Mouse (Mus musculus) neutrophil, adult 5-6 weeks (primary cell): ENCODE data around the gene Ppm1j. TPM values are rescaled to one million over a fixed set of nuclear protein-coding genes. Genes with fewer than 3 reads are reported as not detected.
"Not testable (repeated sequence)": the region's sequence is repeated elsewhere in the genome, so short reads cannot be mapped to it uniquely, and the experiment has no call there.

Experiments used
- ATAC-seq: fragments of 151-379, 151-347 bp; 2 replicates; pipeline ENCODE4 v1.8.0; 2017; ENCODE audit warnings: mild to moderate bottlenecking, moderate TSS enrichment; ENCODE audit not compliant: insufficient number of reproducible peaks, poor library complexity, low FRiP score, severe bottlenecking; ENCODE audit errors: extremely low read depth
- total RNA-seq: library from RNA; stranded (forward); fragments of 200-1000 nt; gene quantifications from 2 replicates; pipeline ENCODE4 v1.2.3, GENCODE M21; 2017

Ppm1j gene
- total RNA-seq, 1 experiment from 2014 or later = not detected

DNA sequence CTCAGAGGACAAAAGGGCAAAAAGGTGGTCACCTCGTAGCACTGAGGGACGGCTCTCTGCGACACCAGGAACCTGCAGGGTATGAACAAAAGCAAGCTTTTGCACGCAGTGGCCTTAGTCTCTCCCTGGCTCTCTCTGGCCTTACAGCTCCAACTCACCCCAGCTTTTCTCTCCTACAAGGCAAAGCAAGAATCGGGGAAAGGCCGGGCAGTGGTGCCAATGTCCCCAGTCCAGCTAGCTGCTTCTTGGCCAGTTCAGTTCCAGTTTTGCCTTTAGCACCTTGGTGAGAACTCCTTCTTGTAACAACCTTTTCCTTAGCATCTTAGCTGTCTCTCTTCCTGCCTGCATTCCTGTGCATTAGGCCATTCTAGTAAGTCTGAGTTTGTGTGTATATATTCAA, 20.6 kb downstream of the Ppm1j start:
- ATAC-seq = no peak

DNA sequence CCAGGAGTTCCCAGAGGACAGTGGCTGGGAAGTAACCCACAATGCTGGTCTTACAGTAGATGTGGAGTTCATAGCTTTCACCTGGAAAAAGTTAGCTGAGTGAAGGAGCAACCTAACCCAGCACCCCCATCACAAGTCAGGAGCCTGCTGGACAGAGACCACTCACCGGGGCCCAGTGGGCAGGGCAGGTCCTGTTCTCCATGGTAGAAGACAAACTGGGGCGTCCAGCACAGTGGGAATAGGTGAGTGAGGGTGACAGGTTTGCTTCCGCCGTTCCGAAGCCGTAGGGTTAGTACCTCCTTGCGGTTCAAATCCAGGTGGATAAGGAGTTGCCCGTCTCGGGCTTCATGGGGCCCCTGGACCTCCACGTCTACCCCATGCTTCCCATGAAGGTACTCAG, 23.5 kb downstream of the Ppm1j start:
- ATAC-seq = no peak

DNA sequence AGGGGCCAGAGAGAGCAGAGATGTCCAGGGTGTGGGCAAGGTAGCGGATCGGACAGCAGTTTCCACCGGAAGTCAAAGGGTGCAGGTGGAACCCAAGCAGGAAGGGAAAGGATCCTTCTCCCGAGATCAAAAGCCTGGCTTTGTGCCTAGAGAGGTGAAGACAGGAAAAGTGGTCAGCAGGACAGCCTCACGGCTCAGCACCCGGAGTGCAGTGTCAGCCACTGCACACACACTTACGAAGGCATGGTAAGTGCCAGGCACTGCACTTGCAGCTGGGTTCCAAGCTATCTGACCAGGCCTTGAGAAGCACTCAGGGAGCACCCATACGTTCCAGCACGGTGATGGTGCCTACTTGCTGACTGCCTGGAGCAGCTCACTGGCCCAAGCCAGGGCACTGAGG, 24.7 kb downstream of the Ppm1j start:
- ATAC-seq = no peak

DNA sequence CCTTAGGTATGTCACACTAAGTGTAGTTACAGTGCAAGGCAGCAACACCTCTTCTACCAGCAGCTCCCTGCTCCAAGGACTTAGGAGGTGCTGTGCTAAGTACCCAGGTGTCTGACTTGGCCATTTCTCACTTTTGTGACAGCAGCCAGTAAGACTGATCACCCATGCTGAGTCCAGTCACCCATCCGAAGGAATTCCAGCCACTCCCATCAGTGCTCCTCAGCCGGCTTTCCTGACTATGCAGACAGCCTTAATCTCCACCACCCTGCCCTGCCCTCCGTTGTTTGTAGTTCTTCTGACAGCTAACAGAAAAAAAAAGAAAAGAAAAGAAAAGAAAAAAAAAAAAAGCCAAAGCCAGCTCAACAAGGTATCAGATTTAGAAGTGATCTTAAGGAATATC, 30.9 kb downstream of the Ppm1j start:
- ATAC-seq = no peak

DNA sequence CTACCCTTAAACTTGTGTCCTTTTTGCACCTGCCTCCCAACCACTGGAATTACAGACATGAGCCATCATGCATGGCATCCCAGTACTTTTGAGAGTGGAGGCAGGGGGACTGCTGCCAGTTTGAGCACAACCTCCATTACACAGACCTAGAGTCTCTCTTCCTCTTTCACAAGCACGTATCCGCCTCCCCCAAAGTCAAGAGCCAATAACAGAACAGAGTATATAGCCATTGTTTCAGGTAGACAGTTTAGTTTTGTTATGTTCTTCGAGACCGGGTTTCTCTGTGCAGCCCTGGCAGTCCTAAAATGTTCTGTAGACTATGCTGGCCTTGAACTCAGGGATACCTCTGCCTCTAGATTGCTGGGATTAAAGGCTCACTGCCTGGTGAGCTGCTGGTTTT, 31.4 kb downstream of the Ppm1j start:
- no peak for ATAC-seq

DNA sequence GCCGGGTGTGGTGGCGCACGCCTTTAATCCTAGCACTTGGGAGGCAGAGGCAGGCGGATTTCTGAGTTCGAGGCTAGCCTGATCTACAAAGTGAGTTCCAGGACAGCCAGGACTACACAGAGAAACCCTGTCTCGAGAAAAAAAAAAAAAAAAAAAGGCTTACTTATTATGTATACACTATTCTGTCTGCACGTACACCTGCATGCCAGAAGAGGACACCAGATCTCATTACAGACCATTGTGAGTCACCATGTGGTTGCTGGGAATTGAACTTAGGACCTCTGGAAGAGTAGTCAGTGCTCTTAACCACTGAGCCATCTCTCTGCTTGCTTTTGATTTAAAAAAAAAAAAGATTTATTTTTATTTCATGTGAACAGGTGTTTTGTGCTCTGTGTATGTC, 32.4 kb downstream of the Ppm1j start:
- not testable (repeated sequence) for ATAC-seq

DNA sequence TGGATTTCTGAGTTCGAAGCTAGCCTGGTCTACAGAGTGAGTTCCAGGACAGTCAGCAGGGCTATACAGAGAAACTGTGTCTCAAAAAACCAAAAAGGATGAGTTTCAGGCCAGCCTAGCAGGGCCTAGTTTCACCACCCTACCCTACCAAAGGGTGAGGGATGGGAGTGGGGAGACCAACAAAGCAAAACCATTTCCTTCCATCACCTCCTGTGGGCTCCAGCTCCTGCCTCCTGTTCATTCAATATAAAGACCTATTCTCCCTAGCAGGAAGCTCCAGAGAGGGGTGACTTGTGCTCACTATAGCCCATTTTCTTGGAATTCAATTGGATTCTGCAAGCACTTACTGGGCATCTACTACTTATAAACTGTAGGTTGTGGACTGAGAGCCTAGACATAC, 33.9 kb downstream of the Ppm1j start:
- ATAC-seq = no peak

DNA sequence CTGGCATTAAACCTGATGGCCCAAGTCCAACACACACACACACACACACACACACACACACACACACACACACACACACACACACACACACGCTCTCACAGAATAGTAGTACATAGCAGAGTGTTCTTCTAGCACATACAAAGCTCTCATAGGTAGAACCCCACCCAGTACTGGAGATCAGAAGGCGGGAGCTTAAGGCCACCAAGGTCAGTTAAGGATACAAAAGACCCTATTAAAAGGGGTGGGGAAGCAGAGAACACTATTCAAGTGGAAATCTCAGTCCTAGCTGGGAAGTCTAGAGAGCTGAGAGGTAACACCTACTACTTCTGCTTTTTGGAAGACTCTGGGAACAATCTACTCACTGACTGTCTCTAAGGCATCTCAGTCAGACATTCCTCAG, 34.5 kb downstream of the Ppm1j start:
- no peak for ATAC-seq

DNA sequence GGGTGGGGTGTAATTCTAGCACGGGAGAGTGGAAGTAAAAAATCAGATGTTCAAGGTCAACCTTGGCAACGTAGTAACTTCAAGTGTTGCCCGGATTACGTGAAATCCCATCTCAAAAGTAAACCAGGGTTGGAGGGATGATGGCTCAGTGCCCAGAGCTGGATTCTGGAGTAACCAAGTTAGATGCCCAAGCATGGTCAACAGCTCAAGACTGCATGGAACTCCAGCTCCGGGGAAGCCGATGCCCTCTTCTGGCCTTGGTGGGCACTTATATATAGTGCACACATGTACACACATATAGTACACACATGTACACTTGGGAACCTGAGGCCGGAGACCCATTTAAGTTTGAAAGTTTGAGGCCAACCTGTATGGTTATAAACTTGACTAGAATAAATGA, 35.3 kb downstream of the Ppm1j start:
- ATAC-seq = no peak

DNA sequence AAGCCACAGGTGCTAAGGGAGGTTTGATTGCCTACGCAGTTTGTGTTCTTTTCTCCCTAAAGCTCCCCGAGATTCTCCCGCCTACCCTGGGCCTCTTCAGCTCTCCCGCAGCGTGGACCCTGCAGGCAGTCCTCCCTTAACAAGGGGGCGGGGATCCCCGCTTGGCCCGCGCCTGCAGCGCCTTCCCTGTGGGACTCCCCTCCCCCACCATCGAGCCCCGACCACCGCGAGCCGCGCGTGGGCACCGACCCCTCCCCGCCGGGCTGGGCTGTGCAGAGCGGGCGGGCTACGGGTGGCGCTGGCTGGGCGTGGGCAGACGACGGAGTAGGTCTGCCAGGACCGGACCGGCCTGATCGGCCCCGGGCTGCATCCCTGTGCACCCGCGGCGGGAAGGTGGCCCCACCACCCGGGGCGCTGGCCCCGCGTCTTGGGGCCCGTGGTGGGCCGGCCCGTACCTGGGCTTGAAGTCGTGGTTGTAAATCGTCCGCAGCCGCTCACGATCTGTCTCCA, 36.7 kb downstream of the Ppm1j start:
- ATAC-seq = peak; percentile 10; the same call in 1 of the 2 replicates

DNA sequence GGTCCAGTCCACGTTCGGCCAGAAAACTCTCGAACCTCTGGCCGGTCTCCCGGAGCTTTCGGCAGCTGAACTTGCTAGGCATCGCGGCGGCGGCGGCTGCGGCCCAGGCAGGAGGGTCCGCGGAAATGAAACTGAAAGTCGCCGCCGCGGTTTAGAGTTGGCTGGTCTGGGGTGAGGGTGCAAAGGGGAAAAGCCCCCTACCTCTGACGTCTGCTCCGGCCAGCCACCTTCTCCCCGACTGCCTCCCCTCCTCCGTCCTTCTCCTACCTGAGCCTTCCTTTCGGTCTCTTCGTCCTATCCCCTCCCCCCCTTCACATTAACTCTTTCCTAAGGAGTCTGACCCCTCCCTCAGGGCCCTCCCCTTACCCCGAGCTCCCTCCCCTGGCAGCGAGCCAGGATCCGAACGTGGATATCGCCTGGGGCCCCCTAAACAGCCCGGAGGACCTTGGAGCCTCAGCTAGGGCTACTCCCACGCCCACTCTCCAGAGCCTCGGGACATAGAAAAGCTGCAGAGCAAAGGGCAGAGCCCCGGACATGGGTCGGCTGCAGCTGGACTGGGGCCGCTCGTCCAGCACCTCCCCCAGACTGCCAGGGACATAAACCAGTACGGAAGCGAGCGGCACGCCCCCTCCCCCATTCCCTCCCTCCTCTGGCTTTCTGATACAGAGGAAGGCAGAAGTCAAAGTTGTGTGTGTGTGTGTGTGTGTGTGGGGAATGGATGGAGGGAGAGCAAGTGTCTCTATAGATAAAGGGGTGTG, 37.3 kb downstream of the Ppm1j start, which contains the start of gene Mov10:
Mov10 (minus strand) TSS at position 573 of the 758 bp plus-strand sequence.
- peak; percentile 44 for ATAC-seq

DNA sequence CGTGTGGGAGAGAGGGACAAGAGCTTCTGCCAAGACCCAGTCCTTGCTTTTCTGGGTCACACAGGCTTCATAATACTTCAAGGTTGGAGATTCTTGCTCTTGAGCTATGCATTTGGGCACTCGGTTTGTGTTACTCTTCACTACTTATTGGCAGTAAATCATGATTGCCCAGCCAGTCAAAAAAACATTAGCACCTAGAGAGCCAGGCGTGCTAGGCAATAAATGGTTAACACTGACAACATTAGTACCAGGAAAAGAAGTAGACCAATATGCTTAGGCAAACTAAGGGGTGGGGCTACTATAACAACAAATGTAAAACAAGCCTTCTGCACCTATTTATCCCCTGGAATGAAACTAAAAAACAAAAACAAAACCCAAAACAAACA, 37.9 kb downstream of the Ppm1j start:
- ATAC-seq = no peak

DNA sequence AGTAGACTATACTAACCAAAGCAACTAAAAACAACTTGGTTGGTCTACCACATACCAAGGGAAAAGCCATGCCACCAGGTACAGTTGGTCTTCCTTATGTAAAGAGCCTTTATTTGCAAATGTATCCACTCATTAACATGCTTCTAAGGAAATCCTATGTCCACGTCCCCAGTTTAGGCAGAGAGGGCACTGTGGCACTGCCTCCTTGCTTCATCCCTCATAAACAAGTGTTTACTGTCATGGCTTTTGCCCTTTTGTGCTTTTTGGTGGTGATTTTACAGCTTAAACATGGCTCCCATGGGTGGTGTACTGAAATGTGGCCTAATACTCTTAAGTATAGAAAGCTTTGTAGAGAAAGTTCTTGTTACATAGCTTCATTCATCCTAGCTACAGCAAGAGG, 39.6 kb downstream of the Ppm1j start:
- no peak for ATAC-seq

DNA sequence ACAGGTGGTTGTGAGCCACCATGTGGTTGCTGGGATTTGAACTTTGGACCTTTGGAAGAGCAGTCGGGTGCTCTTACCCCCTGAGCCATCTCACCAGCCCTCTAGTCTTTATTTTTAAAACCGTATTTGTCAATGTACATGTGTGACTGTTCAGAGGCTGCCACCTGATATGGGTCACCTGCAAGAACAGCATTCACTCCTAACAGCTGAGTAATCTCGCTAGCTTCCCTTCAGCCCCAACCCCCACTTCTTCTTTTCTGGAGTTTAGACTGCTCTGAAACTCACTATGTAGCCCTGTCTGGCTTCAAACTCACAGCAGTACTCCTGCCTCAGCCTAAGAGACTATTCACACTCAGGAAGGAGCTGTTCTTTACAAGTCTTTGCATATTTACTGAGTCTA, 41.6 kb downstream of the Ppm1j start:
- ATAC-seq = no peak

Other genes starting within 250 kb of the Ppm1j start
- gene Slc16a1, start 142.4 kb upstream of the Ppm1j start, total RNA-seq = 6.5 and 7.6 TPM in 2 replicates
- gene Fam19a3, start 784 bp downstream of the Ppm1j start, total RNA-seq = not detected in 2 replicates
- gene Rhoc, start 7.3 kb downstream of the Ppm1j start, total RNA-seq = 10.8 and 21.5 TPM in 2 replicates
- 19.9 and 24.1 TPM in 2 replicates for gene Mov10, start 37.5 kb downstream of the Ppm1j start, total RNA-seq
- 52.8 and 61.5 TPM in 2 replicates for gene St7l, start 82.9 kb downstream of the Ppm1j start, total RNA-seq
- gene Capza1, start 83.4 kb downstream of the Ppm1j start, total RNA-seq = 310 and 317 TPM in 2 replicates
- not detected in 2 replicates for gene Wnt2b, start 180.9 kb downstream of the Ppm1j start, total RNA-seq